ENCODE assay signal across 17 mouse cellular contexts in genomic region chr8:90759531-90759930, GRCm38 (mm10). TPM values are rescaled to one million over a fixed set of nuclear protein-coding genes. Genes with fewer than 3 reads are reported as not detected.
"Had no signal": no experiment of that assay in that cellular context is flagged by ENCODE, and none has a peak within 500 bp of the region (broad histone marks: within the 10 kb centered on the region; RNA-seq: fewer than 3 reads in every experiment).

No protein-coding gene starts in this region.

- H3K36me3 ChIP-seq: kidney, embryonic 15.5 days; limb, embryonic 15.5 days; liver, embryonic 12.5 days; lung, embryonic 15.5 days; midbrain, embryonic 12.5 days; neural tube, embryonic 12.5 days had no signal

- H3K4me1 ChIP-seq: kidney, embryonic 15.5 days; limb, embryonic 15.5 days; liver, embryonic 12.5 days; lung, embryonic 15.5 days; megakaryocyte, embryonic 14.5 days; neural tube, embryonic 12.5 days had no signal

- H3K9ac ChIP-seq: kidney, embryonic 15.5 days; limb, embryonic 15.5 days; liver, embryonic 12.5 days; lung, embryonic 15.5 days; midbrain, embryonic 12.5 days; neural tube, embryonic 12.5 days had no signal

- H3K4me2 ChIP-seq: kidney, embryonic 15.5 days; limb, embryonic 15.5 days; liver, embryonic 12.5 days; lung, embryonic 15.5 days; midbrain, embryonic 12.5 days; neural tube, embryonic 12.5 days had no signal

- H3K9me3 ChIP-seq: kidney, embryonic 15.5 days; limb, embryonic 15.5 days; lung, embryonic 15.5 days; neural tube, embryonic 12.5 days had no signal

- H3K27ac ChIP-seq: kidney, embryonic 15.5 days; limb, embryonic 15.5 days; liver, embryonic 12.5 days; lung, embryonic 15.5 days; macrophage; midbrain, embryonic 12.5 days; neural tube, embryonic 12.5 days; stomach, postnatal 0 days had no signal

- H3K4me3 ChIP-seq: kidney, embryonic 15.5 days; limb, embryonic 15.5 days; liver, embryonic 12.5 days; lung, embryonic 15.5 days; megakaryocyte, embryonic 14.5 days; midbrain, embryonic 12.5 days; neural tube, embryonic 12.5 days had no signal

- H3K27me3 ChIP-seq: kidney, embryonic 15.5 days; limb, embryonic 15.5 days; liver, embryonic 12.5 days; lung, embryonic 15.5 days; megakaryocyte, embryonic 14.5 days; midbrain, embryonic 12.5 days; neural tube, embryonic 12.5 days had no signal

- ATAC-seq: intestine, embryonic 16.5 days; liver, embryonic 12.5 days had no signal

- DNase-seq: kidney, adult 2 months; kidney, postnatal 14 days; left cerebral cortex, postnatal 4 days; lung, postnatal 14 days; thymus, postnatal 4 days had no signal

RNA-seq across cellular contexts. Expression of gene Gm19935, which starts 57.7 kb away (rescaled TPM):
- total RNA-seq: monocyte, adult 5-6 weeks had no signal
- polyA plus RNA-seq: intestine, embryonic 16.5 days; kidney, embryonic 15.5 days; limb, embryonic 15.5 days; liver, embryonic 12.5 days; liver, embryonic 16.5 days; macrophage; midbrain, embryonic 12.5 days had no signal
